Mouse (Mus musculus): Measurements from ENCODE around the gene Psmg3.

DNA sequence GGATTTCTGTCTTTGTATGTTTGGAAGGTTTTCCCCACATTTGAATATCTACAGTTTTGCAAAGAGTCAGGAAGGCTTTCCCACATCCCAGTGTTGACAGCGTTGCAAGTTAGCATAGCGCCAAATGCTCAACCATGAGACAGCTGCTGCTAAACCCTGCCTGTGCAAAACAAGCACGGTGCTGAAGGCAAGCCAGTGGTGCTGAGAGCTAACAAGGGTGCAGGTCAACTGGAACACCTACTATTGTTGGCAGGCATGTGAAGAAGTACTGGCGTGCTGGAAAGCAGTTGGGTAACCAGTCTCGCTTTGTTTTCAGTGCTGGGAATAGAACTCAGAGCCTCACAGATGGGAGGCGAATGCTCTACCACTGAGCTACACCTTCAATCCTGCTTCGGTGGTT, 9.0 kb upstream of the Psmg3 start:
- TF ChIP-seq CTCF (IDR thresholded peaks at IDR 0.05; ENCODE audit: low read depth, low read length) = no peak
- TF ChIP-seq POLR2A (IDR thresholded peaks at IDR 0.05; ENCODE audit: borderline replicate concordance, low read depth, low read length) = no peak
